ENCODE assay signal across 8 mouse cellular contexts in genomic region chr6:145210816-145211338, GRCm38 (mm10). TPM values are rescaled to one million over a fixed set of nuclear protein-coding genes. Genes with fewer than 3 reads are reported as not detected.
DNase-seq lines count a peak whose midpoint lies in the region; ATAC-seq and TF ChIP-seq lines count a peak whose summit lies in the region.

Gene Casc1, minus strand, starts transcription at chr6:145211005.
Gene Etfrf1, plus strand, starts transcription at chr6:145211134.

- H3K4me1 ChIP-seq in forebrain, embryonic 10.5 days: peaks cover 18% of the 10 kb centered on the region
- peaks cover 16% of the 10 kb centered on the region for H3K4me1 ChIP-seq in heart, embryonic 15.5 days (replicated peaks)
- peaks cover 5 to 8% of the 10 kb centered on the region in 2 experiments; a peak in 3 of 4 replicates for H3K4me1 ChIP-seq in liver, embryonic 14.5 days (replicated peaks; ENCODE audit: control insufficient read depth in 2 of 2, insufficient read depth in 2 of 2, low read length in 1 of 2)
- H3K4me1 ChIP-seq in neural tube, embryonic 11.5 days (ENCODE audit: control insufficient read depth, insufficient read depth, low read length): 0 out of 2 replicates have a peak, but pooled peaks cover 3% of the 10 kb centered on the region
- no peaks in the 10 kb centered on the region for H3K4me1 ChIP-seq in stomach, postnatal 0 days (replicated peaks; ENCODE audit: control insufficient read depth, insufficient read depth)

- peak; percentile 99 for ATAC-seq in heart, embryonic 15.5 days (replicated peaks; ENCODE audit: insufficient number of reproducible peaks, insufficient read depth, low FRiP score, low read depth)
- peak; percentile 100 for ATAC-seq in liver, embryonic 14.5 days (ENCODE audit: insufficient read depth)
- ATAC-seq in neural tube, embryonic 11.5 days (ENCODE audit: insufficient read depth, low FRiP score, low TSS enrichment): peak; percentile 100
- peak; percentile 99 for ATAC-seq in stomach, postnatal 0 days (ENCODE audit: low FRiP score, low TSS enrichment)

- H3K4me2 ChIP-seq in heart, embryonic 15.5 days: peak within 1 kb of the TSS; percentile 74
- peak within 1 kb of the TSS; percentile 93 for H3K4me2 ChIP-seq in liver, embryonic 14.5 days (ENCODE audit: low read depth)
- peak within 1 kb of the TSS; percentile 56 for H3K4me2 ChIP-seq in neural tube, embryonic 11.5 days (ENCODE audit: low read depth)
- peak within 1 kb of the TSS; percentile 63 for H3K4me2 ChIP-seq in stomach, postnatal 0 days (replicated peaks; ENCODE audit: low read depth)

- no peak for TF ChIP-seq EP300 in liver, embryonic 14.5 days (IDR thresholded peaks at IDR 0.05; ENCODE audit: low read depth)
- no peak for TF ChIP-seq EP300 in stomach, postnatal 0 days (optimal IDR thresholded peaks at IDR 0.05)

- peak; percentile 97 to 98 for DNase-seq in CD8-positive naive resting alpha-beta T cell, adult 2 months (ENCODE audit: low read depth in 2 of 2, low spot score in 2 of 2)
- peak; percentile 100 for DNase-seq in c-Kit-positive CD71-negative TER-119-negative erythroid progenitor cells, embryonic 14.5 days (ENCODE audit: low read depth)
- peak; percentile 100 for DNase-seq in forebrain, embryonic 10.5 days (ENCODE audit: extremely low spot score, low spot score)
- DNase-seq in kidney, postnatal 25 days: peak; percentile 100
- DNase-seq in liver, embryonic 14.5 days (ENCODE audit: low read depth in 3 of 3, low spot score in 3 of 3): peak; percentile 99
- DNase-seq in neural tube, embryonic 11.5 days (ENCODE audit: low spot score): peak; percentile 99
- peak; percentile 99 for DNase-seq in stomach, postnatal 0 days (ENCODE audit: low spot score)

- peak within 1 kb of the TSS; percentile 77 for H3K4me3 ChIP-seq in forebrain, embryonic 10.5 days
- H3K4me3 ChIP-seq in heart, embryonic 15.5 days: peak within 1 kb of the TSS; percentile 85
- H3K4me3 ChIP-seq in liver, embryonic 14.5 days (ENCODE audit: insufficient read depth in 1 of 2, low read depth in 2 of 2, low read length in 2 of 2): peak within 1 kb of the TSS; percentile 74 to 82
- peak within 1 kb of the TSS; percentile 44 for H3K4me3 ChIP-seq in neural tube, embryonic 11.5 days (ENCODE audit: low read depth, low read length)
- peak within 1 kb of the TSS; percentile 81 for H3K4me3 ChIP-seq in stomach, postnatal 0 days (ENCODE audit: low read depth, low read length)

- H3K9ac ChIP-seq in heart, embryonic 15.5 days: peak within 1 kb of the TSS; percentile 91
- H3K9ac ChIP-seq in liver, embryonic 14.5 days (replicated peaks): peak within 1 kb of the TSS; percentile 95
- peak within 1 kb of the TSS; percentile 67 for H3K9ac ChIP-seq in neural tube, embryonic 11.5 days (ENCODE audit: low read length)
- peak within 1 kb of the TSS; percentile 96 for H3K9ac ChIP-seq in stomach, postnatal 0 days (ENCODE audit: low read length)

- WGBS in forebrain, embryonic 10.5 days: under 1% methylated on average over 36 of the region's 36 CpGs
- whole genome bisulfite sequencing in heart, embryonic 15.5 days: under 1% methylated on average over 36 of the region's 36 CpGs
- under 1% methylated on average over 36 of the region's 36 CpGs for WGBS in liver, embryonic 14.5 days (ENCODE audit: insufficient replicate concordance)
- under 1% methylated on average over 36 of the region's 36 CpGs for WGBS in neural tube, embryonic 11.5 days
- under 1% methylated on average over 36 of the region's 36 CpGs for WGBS in stomach, postnatal 0 days

- peak within 1 kb of the TSS; percentile 95 for H3K27ac ChIP-seq in forebrain, embryonic 10.5 days
- H3K27ac ChIP-seq in heart, embryonic 15.5 days: peak within 1 kb of the TSS; percentile 99
- peak within 1 kb of the TSS; percentile 83 for H3K27ac ChIP-seq in liver, embryonic 14.5 days
- peak within 1 kb of the TSS; percentile 88 for H3K27ac ChIP-seq in neural tube, embryonic 11.5 days (ENCODE audit: low read depth, low read length)
- peak within 1 kb of the TSS; percentile 99 for H3K27ac ChIP-seq in stomach, postnatal 0 days (replicated peaks)

- no peak for TF ChIP-seq CTCF in liver, embryonic 14.5 days (IDR thresholded peaks at IDR 0.05; ENCODE audit: low read depth)
- 0 out of 2 replicates have a peak, but pooled peaks have one; percentile 6 for TF ChIP-seq CTCF in stomach, postnatal 0 days (IDR thresholded peaks at IDR 0.05; ENCODE audit: low read depth)

- no peaks in the 10 kb centered on the region for H3K9me3 ChIP-seq in forebrain, embryonic 10.5 days
- no peaks in the 10 kb centered on the region for H3K9me3 ChIP-seq in heart, embryonic 15.5 days (replicated peaks)
- H3K9me3 ChIP-seq in liver, embryonic 14.5 days (ENCODE audit: control insufficient read depth, low read length): no peaks in the 10 kb centered on the region
- H3K9me3 ChIP-seq in neural tube, embryonic 11.5 days (ENCODE audit: control insufficient read depth, low read length): no peaks in the 10 kb centered on the region
- H3K9me3 ChIP-seq in stomach, postnatal 0 days (ENCODE audit: control insufficient read depth, low read length): no peaks in the 10 kb centered on the region

- H3K36me3 ChIP-seq in forebrain, embryonic 10.5 days (replicated peaks): peaks cover 3% of the 10 kb centered on the region; the same call in 1 of the 2 replicates
- H3K36me3 ChIP-seq in heart, embryonic 15.5 days: 0 out of 2 replicates have a peak, but pooled peaks cover 5% of the 10 kb centered on the region
- no peaks in the 10 kb centered on the region for H3K36me3 ChIP-seq in liver, embryonic 14.5 days (replicated peaks; ENCODE audit: control insufficient read depth, insufficient read depth, low read depth)
- H3K36me3 ChIP-seq in neural tube, embryonic 11.5 days (ENCODE audit: control insufficient read depth, insufficient read depth, low read length): no peaks in the 10 kb centered on the region; the same call in 1 of the 2 replicates
- 0 out of 2 replicates have a peak, but pooled peaks cover under 1% of the 10 kb centered on the region for H3K36me3 ChIP-seq in stomach, postnatal 0 days (ENCODE audit: control insufficient read depth, insufficient read depth, low read length)

- H3K27me3 ChIP-seq in forebrain, embryonic 10.5 days (ENCODE audit: poor library complexity, severe bottlenecking): no peaks in the 10 kb centered on the region
- no peaks in the 10 kb centered on the region; the same call in 1 of the 2 replicates for H3K27me3 ChIP-seq in heart, embryonic 15.5 days
- no peaks in the 10 kb centered on the region for H3K27me3 ChIP-seq in liver, embryonic 14.5 days (ENCODE audit: control insufficient read depth, insufficient read depth, low read length)
- no peaks in the 10 kb centered on the region for H3K27me3 ChIP-seq in neural tube, embryonic 11.5 days (ENCODE audit: control insufficient read depth, insufficient read depth, low read length)
- no peaks in the 10 kb centered on the region for H3K27me3 ChIP-seq in stomach, postnatal 0 days (ENCODE audit: control insufficient read depth, insufficient read depth, low read length)

RNA-seq across cellular contexts. Expression of gene Casc1, which starts in this region (rescaled TPM):
- 0.47 and 0.61 TPM in 2 replicates for polyA plus RNA-seq in forebrain, embryonic 10.5 days (2016; fragmentation: Nextera tagmentation; extraction: Ambion mirVana)
- 0.29 and 0.32 TPM in 2 replicates for polyA plus RNA-seq in heart, embryonic 15.5 days (2015; fragmentation: Nextera tagmentation; extraction: Ambion mirVana)
- 0.19 and 0.28 TPM in 2 replicates for polyA plus RNA-seq in liver, embryonic 14.5 days (2012; rRNA removed)
- 0.09 and 0.13 TPM in 2 replicates for polyA plus RNA-seq in liver, embryonic 14.5 days (2014; fragmentation: Nextera tagmentation; extraction: Ambion mirVana)
- 0.36 and 1.3 TPM in 2 replicates for polyA plus RNA-seq in neural tube, embryonic 11.5 days (2014; fragmentation: Nextera tagmentation; extraction: Ambion mirVana)
- 0.16 and 0.28 TPM in 2 replicates for polyA plus RNA-seq in stomach, postnatal 0 days (2015; fragmentation: Nextera tagmentation; extraction: Ambion mirVana)

RNA-seq across cellular contexts. Expression of gene Etfrf1, which starts in this region (rescaled TPM):
- polyA plus RNA-seq in forebrain, embryonic 10.5 days (2016; fragmentation: Nextera tagmentation; extraction: Ambion mirVana): 34.1 and 35.4 TPM in 2 replicates
- polyA plus RNA-seq in heart, embryonic 15.5 days (2015; fragmentation: Nextera tagmentation; extraction: Ambion mirVana): 47.2 and 54.4 TPM in 2 replicates
- 5.2 and 7.2 TPM in 2 replicates for polyA plus RNA-seq in liver, embryonic 14.5 days (2012; rRNA removed)
- polyA plus RNA-seq in liver, embryonic 14.5 days (2014; fragmentation: Nextera tagmentation; extraction: Ambion mirVana): 12.3 and 13.3 TPM in 2 replicates
- 32.7 and 33.4 TPM in 2 replicates for polyA plus RNA-seq in neural tube, embryonic 11.5 days (2014; fragmentation: Nextera tagmentation; extraction: Ambion mirVana)
- polyA plus RNA-seq in stomach, postnatal 0 days (2015; fragmentation: Nextera tagmentation; extraction: Ambion mirVana): 35.1 and 37.8 TPM in 2 replicates

Comparison
In these comparisons a context has a peak if more than half of its experiments do, and no peak if none do; other contexts are left out.
1. Peak in every context shown above with its lines: DNase-seq, ATAC-seq, H3K4me3 ChIP-seq and H3K27ac ChIP-seq.